Mouse (Mus musculus) limb, embryonic 15.5 days (tissue): Measurements from ENCODE around the gene Polrmt. TPM values are rescaled to one million over a fixed set of nuclear protein-coding genes. Genes with fewer than 3 reads are reported as not detected.
A peak's percentile ranks its signal among the peaks of the same experiment; 100 is the strongest.
"Not testable (repeated sequence)": the region's sequence is repeated elsewhere in the genome, so short reads cannot be mapped to it uniquely, and the experiment has no call there.

Experiments used
- ATAC-seq: fragments of 200-750 bp; cut with Nextera tagmentation; 2 replicates; pipeline ENCODE4 v1.8.0; 2017; ENCODE audit warnings: low read depth, moderate TSS enrichment; ENCODE audit not compliant: insufficient number of reproducible peaks, low FRiP score, low TSS enrichment
- H3K27ac ChIP-seq: fragments of 300-500 bp; sonication (generic); 2 replicates; pipeline ENCODE4 v1.5.1; 2015; ENCODE audit warnings: moderate library complexity, mild to moderate bottlenecking, inconsistent platforms
- H3K27me3 ChIP-seq: fragments of 300-500 bp; sonication (generic); 2 replicates; pipeline ENCODE4 v1.6.1; 2015; ENCODE audit warnings: inconsistent platforms
- H3K36me3 ChIP-seq: fragments of 300-500 bp; sonication (generic); 2 replicates; pipeline ENCODE4 v1.6.1; 2015; ENCODE audit warnings: inconsistent platforms
- H3K4me1 ChIP-seq: fragments of 300-500 bp; sonication (generic); 2 replicates; pipeline ENCODE4 v1.6.1; 2015; ENCODE audit warnings: inconsistent platforms
- H3K4me2 ChIP-seq: fragments of 300-500 bp; sonication (generic); 2 replicates; pipeline ENCODE4 v1.6.1; 2015; ENCODE audit warnings: mild to moderate bottlenecking, inconsistent platforms
- H3K4me3 ChIP-seq: fragments of 300-500 bp; sonication (generic); 2 replicates; pipeline ENCODE4 v1.5.1; 2015; ENCODE audit warnings: mild to moderate bottlenecking, inconsistent platforms
- H3K9ac ChIP-seq: fragments of 300-500 bp; sonication (generic); 2 replicates; pipeline ENCODE4 v1.6.1; 2015; ENCODE audit warnings: inconsistent platforms
- H3K9me3 ChIP-seq: fragments of 300-500 bp; sonication (generic); 2 replicates; pipeline ENCODE4 v1.6.1; 2016; ENCODE audit warnings: inconsistent platforms
- WGBS: fragments of 180-500 bp; shearing (Covaris S2); methylation state at CpG from one replicate; pipeline ENCODE4 v1.1.7; 2015; 5-methylcytosine and 5-hydroxymethylcytosine counted together
- polyA plus RNA-seq: library from polyadenylated mRNA; unstranded; fragments of >200 nt; fragmentation: Nextera tagmentation; extraction: Ambion mirVana; gene quantifications from 2 replicates; pipeline ENCODE4 v1.2.1, GENCODE M21; 2015

The Polrmt gene
- polyA plus RNA-seq, 1 experiment from 2014 or later = 41.5 TPM

GRCm38 (mm10) chr10:79703541-79703940 lies 42.8 kb downstream of the Polrmt start:
- H3K9ac ChIP-seq = no peak overlapping the region
- H3K27me3 ChIP-seq = no peaks in the 10 kb centered on the region
- WGBS = 78% methylated on average over 10 of the region's 10 CpGs
- H3K4me3 ChIP-seq = peak overlapping the region; percentile 77
- H3K9me3 ChIP-seq = no peaks in the 10 kb centered on the region
- peaks cover 38% of the 10 kb centered on the region for H3K4me1 ChIP-seq
- H3K4me2 ChIP-seq = peak overlapping the region; percentile 81
- peaks cover 11% of the 10 kb centered on the region for H3K36me3 ChIP-seq
- no peak for ATAC-seq
- 0 out of 2 replicates have a peak overlapping the region, but pooled peaks have one; percentile 82 for H3K27ac ChIP-seq

DNA sequence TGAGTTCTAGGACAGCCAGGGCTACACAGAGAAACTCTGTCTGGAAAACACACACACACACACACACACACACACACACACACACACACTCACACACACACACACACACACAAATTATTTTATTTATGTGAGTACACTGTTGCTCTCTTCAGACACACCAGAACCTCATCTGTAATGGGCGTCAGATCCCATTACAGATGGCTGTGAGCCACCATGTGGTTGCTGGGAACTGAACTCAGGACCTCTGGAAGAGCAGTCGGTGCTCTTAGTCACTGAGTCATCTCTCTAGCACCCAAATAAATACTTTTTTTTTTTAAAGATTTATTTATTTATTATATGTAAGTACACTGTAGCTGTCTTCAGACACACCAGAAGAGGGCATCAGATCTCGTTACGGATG lies 43.4 kb downstream of the Polrmt start:
- H3K4me1 ChIP-seq = peaks cover 38% of the 10 kb centered on the region
- ATAC-seq, H3K9ac ChIP-seq, H3K27me3 ChIP-seq, H3K9me3 ChIP-seq, H3K27ac ChIP-seq, H3K4me2 ChIP-seq, H3K4me3 ChIP-seq: not testable (repeated sequence)
- 82% methylated on average over 4 of the region's 4 CpGs for WGBS
- peaks cover 10% of the 10 kb centered on the region for H3K36me3 ChIP-seq

- no peak for ATAC-seq
- H3K4me3 ChIP-seq = no peak overlapping the region
- H3K9ac ChIP-seq = no peak overlapping the region
- peaks cover 3% of the 10 kb centered on the region; the same call in 1 of the 2 replicates for H3K36me3 ChIP-seq
- no peaks in the 10 kb centered on the region for H3K27me3 ChIP-seq
- H3K27ac ChIP-seq = peak overlapping the region; percentile 66
- no peaks in the 10 kb centered on the region for H3K9me3 ChIP-seq
- 47% methylated on average over 10 of the region's 10 CpGs for WGBS
- H3K4me2 ChIP-seq = no peak overlapping the region
- H3K4me1 ChIP-seq = peaks cover 36% of the 10 kb centered on the region
Observed at GRCm38 (mm10) chr10:79701443-79702129, 44.8 kb downstream of the Polrmt start.

DNA sequence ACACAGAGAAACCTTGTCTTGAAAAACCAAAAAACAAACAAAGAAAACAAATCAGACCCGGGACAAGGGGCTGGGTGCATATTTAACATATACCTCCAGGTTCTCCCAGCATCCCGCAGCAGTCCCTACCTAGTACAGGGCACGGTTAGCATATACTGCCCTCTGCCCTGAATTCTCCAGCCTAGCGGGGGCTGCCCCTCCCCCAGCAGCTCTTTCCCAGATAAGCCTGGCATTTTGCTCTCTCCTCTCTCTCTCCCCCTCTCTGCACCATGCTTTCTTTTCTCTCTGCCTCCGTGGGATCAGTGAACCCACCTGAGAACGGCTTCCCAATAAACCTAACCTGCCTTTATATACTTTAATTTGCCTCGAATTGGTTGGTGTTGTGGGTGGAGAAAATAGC lies 45.7 kb downstream of the Polrmt start:
- no peaks in the 10 kb centered on the region for H3K36me3 ChIP-seq
- H3K9ac ChIP-seq = no peak overlapping the region
- H3K4me1 ChIP-seq = peaks cover 36% of the 10 kb centered on the region
- H3K4me2 ChIP-seq = no peak overlapping the region
- WGBS = 49% methylated on average over 7 of the region's 7 CpGs
- H3K9me3 ChIP-seq = no peaks in the 10 kb centered on the region
- no peaks in the 10 kb centered on the region for H3K27me3 ChIP-seq
- no peak overlapping the region for H3K4me3 ChIP-seq
- no peak overlapping the region for H3K27ac ChIP-seq
- no peak for ATAC-seq

DNA sequence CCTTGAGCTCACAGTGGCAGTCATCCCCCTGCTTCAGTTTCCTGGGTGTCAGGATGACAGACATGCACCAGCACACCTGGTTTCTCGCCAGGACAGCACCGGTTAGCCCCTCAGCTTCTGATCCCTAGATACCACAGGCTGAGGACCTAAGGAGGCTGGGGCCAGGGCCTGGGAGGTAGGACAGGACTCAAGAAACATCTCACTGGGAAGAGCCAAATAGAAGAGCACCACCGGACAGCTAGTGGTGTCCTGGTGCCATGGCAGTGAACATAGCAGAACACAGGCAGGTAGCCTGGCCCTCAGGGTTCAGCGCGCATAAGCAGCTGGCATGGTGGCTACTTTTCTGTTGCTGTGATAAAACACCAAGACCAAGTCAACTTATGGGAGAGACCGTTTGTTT lies 47.9 kb downstream of the Polrmt start:
- H3K4me1 ChIP-seq = peaks cover 48% of the 10 kb centered on the region

GRCm38 (mm10) chr10:79697916-79698315 lies 48.5 kb downstream of the Polrmt start:
- Histone ChIP-seq H3K9me3 (no peaks in the 10 kb centered on the region), H3K9ac (no peak overlapping the region), H3K4me3 (no peak overlapping the region), H3K36me3 (no peaks in the 10 kb centered on the region), H3K4me1 (peaks cover 48% of the 10 kb centered on the region), H3K27ac (peak overlapping the region; percentile 88; the same call in 1 of the 2 replicates), H3K4me2 (no peak overlapping the region), H3K27me3 (no peaks in the 10 kb centered on the region)
- ATAC-seq = no peak
- 64% methylated on average over 6 of the region's 6 CpGs for WGBS

More for the DNA sequence above, 47.9 kb downstream of the Polrmt start:
- WGBS = 94% methylated on average over 6 of the region's 6 CpGs
- Histone ChIP-seq H3K27ac (no peak overlapping the region), H3K27me3 (no peaks in the 10 kb centered on the region), H3K9me3 (no peaks in the 10 kb centered on the region), H3K9ac (no peak overlapping the region), H3K36me3 (no peaks in the 10 kb centered on the region), H3K4me3 (no peak overlapping the region), H3K4me2 (no peak overlapping the region)
- no peak for ATAC-seq

DNA sequence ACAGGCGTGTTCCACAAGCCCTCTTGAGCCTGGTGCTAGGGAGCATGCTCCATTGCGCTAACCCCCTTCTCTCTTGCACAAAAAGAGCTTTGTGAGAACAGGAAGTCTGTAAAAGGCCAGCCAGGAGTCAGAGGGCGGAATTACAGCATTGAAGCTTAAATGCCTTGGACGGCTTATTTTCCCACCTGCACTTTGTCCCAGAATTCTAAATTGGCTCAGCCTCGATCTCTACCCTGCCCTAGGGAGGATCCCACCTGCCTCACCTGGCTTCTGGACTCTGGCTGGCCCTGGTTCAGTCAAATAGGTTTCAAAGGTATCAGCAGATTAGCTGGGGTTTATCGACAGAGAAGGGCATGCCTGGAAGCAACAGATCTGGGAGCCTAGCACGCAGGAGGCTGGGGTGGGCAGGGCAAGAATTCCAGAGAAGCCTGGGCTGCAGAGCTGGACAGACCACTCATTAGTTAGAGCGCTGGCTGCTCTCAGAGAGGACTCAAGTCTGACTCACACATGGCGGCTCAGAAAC lies 50.2 kb downstream of the Polrmt start:
- Histone ChIP-seq H3K9me3 (no peaks in the 10 kb centered on the region), H3K4me2 (peak overlapping the region; percentile 26; the same call in 1 of the 2 replicates), H3K27ac (peak overlapping the region; percentile 88), H3K4me1 (peaks cover 42% of the 10 kb centered on the region), H3K27me3 (no peaks in the 10 kb centered on the region), H3K4me3 (0 out of 2 replicates have a peak overlapping the region, but pooled peaks have one; percentile 3), H3K36me3 (no peaks in the 10 kb centered on the region), H3K9ac (no peak overlapping the region)
- ATAC-seq = no peak; the same call in 1 of the 2 replicates
- WGBS = 23% methylated on average over 9 of the region's 9 CpGs

DNA sequence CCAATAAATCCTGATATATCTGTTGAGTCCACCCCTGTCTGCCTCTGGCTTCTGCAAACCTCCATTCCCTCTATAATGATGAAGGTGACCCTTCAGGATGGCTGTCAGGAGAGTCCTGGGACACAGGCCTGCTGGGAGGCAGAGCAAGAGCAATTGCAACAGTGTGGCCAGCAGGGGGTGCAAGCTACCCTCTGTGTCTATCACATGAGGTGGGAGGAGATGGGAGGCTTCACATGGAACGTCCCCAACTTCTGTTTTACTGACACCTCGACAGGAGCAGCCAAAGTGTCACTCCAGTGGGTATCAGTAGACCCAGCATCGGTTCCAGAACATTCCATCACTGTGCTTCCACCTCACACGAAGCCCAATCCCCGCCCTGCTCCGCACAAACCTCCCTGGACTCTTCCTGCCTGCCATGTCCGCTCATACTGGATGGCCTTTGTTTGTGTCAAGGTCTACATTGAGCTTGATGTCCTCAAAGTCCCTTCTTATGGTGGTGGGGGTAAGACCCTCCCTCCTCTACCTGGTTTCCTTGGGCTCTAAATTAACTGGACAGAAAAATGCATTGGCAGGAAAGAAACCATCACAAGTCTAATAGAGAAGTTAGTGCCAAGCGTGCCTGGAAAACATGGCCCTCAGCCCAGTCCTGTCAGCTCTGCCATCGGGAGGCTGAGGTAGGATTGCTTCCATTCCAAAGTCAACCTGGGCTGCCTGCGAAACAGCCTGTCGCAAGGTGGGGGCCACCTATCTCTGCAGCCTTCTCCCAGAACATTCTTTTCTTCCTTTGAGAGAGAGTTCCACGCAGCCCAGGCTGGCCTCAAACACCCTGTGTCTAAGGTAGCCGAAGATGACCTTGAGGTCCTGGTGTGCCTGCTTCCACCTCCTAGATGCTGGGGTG lies 50.9 kb downstream of the Polrmt start:
- ATAC-seq = peak; percentile 38
- Histone ChIP-seq H3K36me3 (no peaks in the 10 kb centered on the region), H3K27me3 (no peaks in the 10 kb centered on the region), H3K4me3 (0 out of 2 replicates have a peak overlapping the region, but pooled peaks have one; percentile 3), H3K27ac (peak overlapping the region; percentile 88), H3K9me3 (no peaks in the 10 kb centered on the region), H3K4me1 (peaks cover 36% of the 10 kb centered on the region), H3K9ac (no peak overlapping the region), H3K4me2 (peak overlapping the region; percentile 26; the same call in 1 of the 2 replicates)
- 51% methylated on average over 13 of the region's 13 CpGs for WGBS

DNA sequence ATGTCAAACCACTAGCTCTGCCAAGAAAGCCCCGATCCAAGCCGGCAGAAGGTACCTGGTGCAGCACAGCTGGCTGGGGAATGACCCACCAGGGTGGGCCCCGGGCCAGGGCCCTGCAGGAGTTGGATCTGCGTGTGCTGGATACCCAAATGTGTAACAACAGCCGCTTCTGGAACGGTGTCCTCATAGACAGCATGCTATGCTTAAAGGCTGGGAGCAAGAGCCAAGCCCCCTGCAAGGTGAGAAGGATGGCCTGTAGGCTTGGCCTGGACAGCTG lies 52.1 kb downstream of the Polrmt start:
- Histone ChIP-seq H3K9ac (no peak overlapping the region), H3K27ac (peak overlapping the region; percentile 88)
- WGBS = 54% methylated on average over 6 of the region's 6 CpGs

GRCm38 (mm10) chr10:79693580-79694378 lies 52.6 kb downstream of the Polrmt start:
- H3K9me3 ChIP-seq = no peaks in the 10 kb centered on the region
- H3K36me3 ChIP-seq = peaks cover 6% of the 10 kb centered on the region
- no peak overlapping the region for H3K4me3 ChIP-seq
- H3K4me1 ChIP-seq = peaks cover 36% of the 10 kb centered on the region
- WGBS = 58% methylated on average over 12 of the region's 12 CpGs
- no peak overlapping the region for H3K9ac ChIP-seq
- H3K27ac ChIP-seq = peak overlapping the region; percentile 88
- H3K27me3 ChIP-seq = no peaks in the 10 kb centered on the region
- 0 out of 2 replicates have a peak, but pooled peaks have one; percentile 9 for ATAC-seq
- no peak overlapping the region for H3K4me2 ChIP-seq

More for the DNA sequence above, 52.1 kb downstream of the Polrmt start:
- Histone ChIP-seq H3K4me1 (peaks cover 36% of the 10 kb centered on the region), H3K27me3 (no peaks in the 10 kb centered on the region), H3K9me3 (no peaks in the 10 kb centered on the region), H3K4me3 (no peak overlapping the region), H3K36me3 (peaks cover under 1% of the 10 kb centered on the region; the same call in 1 of the 2 replicates), H3K4me2 (no peak overlapping the region)
- ATAC-seq = 0 out of 2 replicates have a peak, but pooled peaks have one; percentile 13

GRCm38 (mm10) chr10:79691986-79692548 lies 54.3 kb downstream of the Polrmt start:
- H3K4me3 ChIP-seq = no peak overlapping the region
- no peaks in the 10 kb centered on the region for H3K27me3 ChIP-seq
- H3K4me2 ChIP-seq = no peak overlapping the region
- WGBS = 95% methylated on average over 2 of the region's 2 CpGs
- no peaks in the 10 kb centered on the region for H3K9me3 ChIP-seq
- no peak overlapping the region for H3K9ac ChIP-seq
- H3K27ac ChIP-seq = no peak overlapping the region
- peaks cover 33% of the 10 kb centered on the region for H3K4me1 ChIP-seq
- no peak for ATAC-seq
- H3K36me3 ChIP-seq = peaks cover 23% of the 10 kb centered on the region
